Mouse (Mus musculus) ES-Bruce4 (cell line): ENCODE results near the gene Slc4a5. TPM values are rescaled to one million over a fixed set of nuclear protein-coding genes. Genes with fewer than 3 reads are reported as not detected.

Experiments used
- H3K27ac ChIP-seq: 2 replicates; pipeline ENCODE4 v1.5.1; 2012; ENCODE audit warnings: low read length, inconsistent platforms; ENCODE audit not compliant: insufficient read depth
- H3K27me3 ChIP-seq: 2 replicates; pipeline ENCODE4 v1.6.1; 2012; ENCODE audit warnings: mild to moderate bottlenecking, low read length, inconsistent platforms; ENCODE audit not compliant: control insufficient read depth, poor library complexity, insufficient read depth, severe bottlenecking
- H3K36me3 ChIP-seq: 2 replicates; pipeline ENCODE4 v1.6.1; 2012; ENCODE audit warnings: inconsistent platforms, mild to moderate bottlenecking, low read length, moderate library complexity; ENCODE audit not compliant: control insufficient read depth, poor library complexity, insufficient read depth, severe bottlenecking
- H3K4me1 ChIP-seq: one replicate; pipeline ENCODE4 v1.8.1; 2011; ENCODE audit warnings: low read length; ENCODE audit not compliant: control insufficient read depth, insufficient read depth
- H3K4me3 ChIP-seq: 2 replicates; pipeline ENCODE4 v1.5.1; 2011; ENCODE audit warnings: low read depth, mild to moderate bottlenecking, low read length
- H3K9ac ChIP-seq: 2 replicates; pipeline ENCODE4 v1.6.1; 2012; ENCODE audit warnings: low read depth, mild to moderate bottlenecking, inconsistent platforms; ENCODE audit not compliant: poor library complexity, severe bottlenecking
- H3K9me3 ChIP-seq: replicated peaks from 2 replicates; pipeline ENCODE4 v1.6.1; 2012; ENCODE audit warnings: mild to moderate bottlenecking, low read length, inconsistent platforms; ENCODE audit not compliant: control insufficient read depth, poor library complexity, insufficient read depth, severe bottlenecking
- CTCF ChIP-seq: IDR thresholded peaks from one replicate; pipeline ENCODE4 v1.8.1; 2011; ENCODE audit warnings: low read depth, low read length
- EP300 ChIP-seq: IDR thresholded peaks from 2 replicates; pipeline ENCODE4 v1.6.1; 2011; ENCODE audit warnings: low read depth, low read length; ENCODE audit not compliant: insufficient read depth
- POLR2A ChIP-seq: IDR thresholded peaks from one replicate; pipeline ENCODE4 v1.8.1; 2011; ENCODE audit warnings: low read length; ENCODE audit not compliant: insufficient read depth
- polyA plus RNA-seq: library from polyadenylated mRNA; stranded (reverse); fragments of >200 nt; gene quantifications from 2 replicates; pipeline ENCODE4 v1.2.4, GENCODE M21; 2011; ENCODE audit warnings: low read depth; ENCODE audit not compliant: missing spikeins, insufficient read depth, insufficient read length

Gene Slc4a5
- polyA plus RNA-seq, 1 experiment = 3.8 TPM

GRCm38 (mm10) chr6:83264516-83264915 lies 44.9 kb downstream of the Slc4a5 start:
- H3K27me3 ChIP-seq = no peaks in the 10 kb centered on the region
- no peaks in the 10 kb centered on the region for H3K9me3 ChIP-seq
- no peak overlapping the region for H3K4me3 ChIP-seq
- H3K27ac ChIP-seq = no peak overlapping the region
- H3K36me3 ChIP-seq = no peaks in the 10 kb centered on the region
- TF ChIP-seq EP300 (no peak), POLR2A (no peak), CTCF (peak; percentile 33)
- no peaks in the 10 kb centered on the region for H3K4me1 ChIP-seq
- H3K9ac ChIP-seq = no peak overlapping the region

- Histone ChIP-seq H3K9ac (no peak overlapping the region), H3K27ac (no peak overlapping the region), H3K4me3 (no peak overlapping the region), H3K4me1 (no peaks in the 10 kb centered on the region), H3K9me3 (no peaks in the 10 kb centered on the region), H3K27me3 (no peaks in the 10 kb centered on the region), H3K36me3 (no peaks in the 10 kb centered on the region)
- TF ChIP-seq EP300 (no peak), CTCF (peak; percentile 19), POLR2A (no peak)
Observed at GRCm38 (mm10) chr6:83265253-83265652, 45.6 kb downstream of the Slc4a5 start.

- TF ChIP-seq CTCF = no peak
- no peak for TF ChIP-seq POLR2A
- no peak for TF ChIP-seq EP300
- Histone ChIP-seq H3K36me3 (no peaks in the 10 kb centered on the region), H3K4me1 (no peaks in the 10 kb centered on the region), H3K9ac (no peak overlapping the region), H3K27me3 (no peaks in the 10 kb centered on the region), H3K9me3 (no peaks in the 10 kb centered on the region), H3K27ac (no peak overlapping the region), H3K4me3 (no peak overlapping the region)
Observed at GRCm38 (mm10) chr6:83265653-83266052, 46.0 kb downstream of the Slc4a5 start.

- H3K27ac ChIP-seq = no peak overlapping the region
- H3K4me3 ChIP-seq = no peak overlapping the region
Observed at GRCm38 (mm10) chr6:83267616-83268015, 48.0 kb downstream of the Slc4a5 start.

GRCm38 (mm10) chr6:83268144-83269010 lies 48.7 kb downstream of the Slc4a5 start:
- Histone ChIP-seq H3K27me3 (no peaks in the 10 kb centered on the region), H3K9ac (peak overlapping the region; percentile 57), H3K4me1 (no peaks in the 10 kb centered on the region), H3K9me3 (no peaks in the 10 kb centered on the region), H3K4me3 (peak overlapping the region; percentile 92), H3K27ac (no peak overlapping the region), H3K36me3 (no peaks in the 10 kb centered on the region)
- TF ChIP-seq CTCF (peak; percentile 76), EP300 (peak; percentile 35; the same call in 1 of the 2 replicates), POLR2A (no peak)

More at GRCm38 (mm10) chr6:83267616-83268015, 48.0 kb downstream of the Slc4a5 start:
- Histone ChIP-seq H3K27me3 (no peaks in the 10 kb centered on the region), H3K9me3 (no peaks in the 10 kb centered on the region), H3K4me1 (no peaks in the 10 kb centered on the region), H3K36me3 (no peaks in the 10 kb centered on the region), H3K9ac (peak overlapping the region; percentile 57; the same call in 1 of the 2 replicates)
- TF ChIP-seq POLR2A (no peak), EP300 (no peak), CTCF (no peak)

GRCm38 (mm10) chr6:83273733-83274132 lies 54.1 kb downstream of the Slc4a5 start:
- TF ChIP-seq POLR2A (no peak), EP300 (no peak), CTCF (no peak)
- Histone ChIP-seq H3K27ac (no peak overlapping the region), H3K4me3 (no peak overlapping the region), H3K9ac (no peak overlapping the region), H3K9me3 (no peaks in the 10 kb centered on the region), H3K36me3 (no peaks in the 10 kb centered on the region), H3K4me1 (no peaks in the 10 kb centered on the region), H3K27me3 (no peaks in the 10 kb centered on the region)
